Mouse (Mus musculus) cerebellum, postnatal 14 days (tissue): ENCODE results near the gene Med13.

Experiments
- DNase-seq, 2 experiments: peaks; one replicate each; pipeline ENCODE4 v3.0.0; 2021; ENCODE audit warnings: mixed read lengths in 2 of 2

Gene Med13

GRCm38 (mm10) chr11:86356854-86357788, at the start of gene Med13:
Med13 (minus strand) TSS chr11:86357602.
- peak; percentile 67 to 72 for DNase-seq

- no peak for DNase-seq
Measured at GRCm38 (mm10) chr11:86404590-86404989, 47.2 kb upstream of the Med13 start.

GRCm38 (mm10) chr11:86403845-86404244, 46.4 kb upstream of the Med13 start:
- DNase-seq: no peak

- no peak for DNase-seq
Measured at GRCm38 (mm10) chr11:86399241-86400107, 42.1 kb upstream of the Med13 start.

GRCm38 (mm10) chr11:86396950-86397594, 39.7 kb upstream of the Med13 start:
- DNase-seq: no peak

GRCm38 (mm10) chr11:86396518-86396917, 39.1 kb upstream of the Med13 start:
- DNase-seq: no peak

GRCm38 (mm10) chr11:86395513-86396125, 38.2 kb upstream of the Med13 start:
- peak; percentile 86 to 88 for DNase-seq

GRCm38 (mm10) chr11:86395100-86395499, 37.7 kb upstream of the Med13 start:
- no peak for DNase-seq

GRCm38 (mm10) chr11:86391687-86392086, 34.3 kb upstream of the Med13 start:
- DNase-seq: no peak

GRCm38 (mm10) chr11:86390308-86390707, 32.9 kb upstream of the Med13 start:
- DNase-seq: no peak

- DNase-seq: no peak
Measured at GRCm38 (mm10) chr11:86389506-86389905, 32.1 kb upstream of the Med13 start.

- no peak for DNase-seq
Measured at GRCm38 (mm10) chr11:86388821-86389480, 31.5 kb upstream of the Med13 start.

- peak; percentile 18 to 26 for DNase-seq
Measured at GRCm38 (mm10) chr11:86387121-86387893, 29.9 kb upstream of the Med13 start.

- DNase-seq: peak; percentile 61 to 70
Measured at GRCm38 (mm10) chr11:86386576-86386975, 29.2 kb upstream of the Med13 start.

GRCm38 (mm10) chr11:86385710-86386282, 28.4 kb upstream of the Med13 start:
- no peak for DNase-seq

GRCm38 (mm10) chr11:86384141-86384540, 26.7 kb upstream of the Med13 start:
- DNase-seq: no peak

- DNase-seq: no peak
Measured at GRCm38 (mm10) chr11:86382520-86383157, 25.2 kb upstream of the Med13 start.

- no peak for DNase-seq
Measured at GRCm38 (mm10) chr11:86381478-86382091, 24.2 kb upstream of the Med13 start.

GRCm38 (mm10) chr11:86380521-86381238, 23.3 kb upstream of the Med13 start:
- DNase-seq: no peak
